Mouse (Mus musculus) WW6 (cell line): ENCODE data around the gene Mpc2.

Source experiments
- DNase-seq: peaks from one replicate; pipeline ENCODE4 v3.0.0-alpha.2; 2013; ENCODE audit warnings: low read depth, low spot score

The Mpc2 gene

GRCm38 (mm10) chr1:165503307-165504024 lies 43.0 kb downstream of the Mpc2 start:
- DNase-seq: no peak

- DNase-seq: no peak
These were observed 45.9 kb downstream of the Mpc2 start for GRCm38 (mm10) chr1:165506303-165506702.

GRCm38 (mm10) chr1:165510161-165510560 lies 49.7 kb downstream of the Mpc2 start:
- no peak for DNase-seq

GRCm38 (mm10) chr1:165520716-165521115 lies 60.3 kb downstream of the Mpc2 start:
- DNase-seq: no peak
